Mouse (Mus musculus) kidney, adult 2 months (tissue): ENCODE results near the gene Gpbp1l1.

Experiments
- CTCF ChIP-seq: fragments of 200-500 bp; conservative IDR thresholded peaks from 2 replicates; pipeline ENCODE4 v1.5.1; 2011; ENCODE audit warnings: low read depth, mild to moderate bottlenecking, control low read depth, low read length, moderate library complexity, mixed read lengths; ENCODE audit not compliant: insufficient read depth, insufficient read length
- POLR2A ChIP-seq: fragments of 200-500 bp; IDR thresholded peaks from one replicate; pipeline ENCODE4 v1.6.1; 2011; ENCODE audit warnings: low read depth, low read length, control low read depth

DNA sequence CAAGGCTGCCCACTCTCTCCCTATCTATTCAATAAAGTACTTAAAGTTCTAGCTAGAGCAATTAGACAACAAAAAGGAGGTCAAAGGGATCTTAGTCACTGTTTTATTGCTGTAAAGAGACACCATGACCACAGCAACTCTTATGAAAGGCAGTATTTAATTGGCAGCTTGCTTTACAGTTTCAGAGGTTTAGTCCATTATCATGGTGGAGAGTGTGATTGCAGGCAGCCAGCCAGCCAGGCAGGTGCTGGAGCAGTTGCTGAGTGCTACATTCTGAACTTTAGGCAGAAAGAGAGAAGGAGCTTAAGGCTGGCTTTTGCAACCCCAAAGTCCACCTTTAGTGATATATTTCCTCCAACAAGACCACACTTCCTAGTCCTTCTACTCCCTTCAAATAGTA lies 21.1 kb upstream of the Gpbp1l1 start:
- TF ChIP-seq CTCF (no peak), POLR2A (no peak)
